Mouse (Mus musculus) fat pad, adult 2 months (tissue): Measurements from ENCODE around the gene Twnk.
"Not testable (repeated sequence)": the region's sequence is repeated elsewhere in the genome, so short reads cannot be mapped to it uniquely, and the experiment has no call there.

ENCODE experiments used
- DNase-seq: peaks from one replicate; pipeline ENCODE4 v3.0.0-alpha.2; 2011; ENCODE audit warnings: low read depth, low spot score; ENCODE audit errors: extremely low read depth

Twnk gene

GRCm38 (mm10) chr19:45023993-45024392 lies 18.5 kb downstream of the Twnk start:
- DNase-seq, result no peak

DNA sequence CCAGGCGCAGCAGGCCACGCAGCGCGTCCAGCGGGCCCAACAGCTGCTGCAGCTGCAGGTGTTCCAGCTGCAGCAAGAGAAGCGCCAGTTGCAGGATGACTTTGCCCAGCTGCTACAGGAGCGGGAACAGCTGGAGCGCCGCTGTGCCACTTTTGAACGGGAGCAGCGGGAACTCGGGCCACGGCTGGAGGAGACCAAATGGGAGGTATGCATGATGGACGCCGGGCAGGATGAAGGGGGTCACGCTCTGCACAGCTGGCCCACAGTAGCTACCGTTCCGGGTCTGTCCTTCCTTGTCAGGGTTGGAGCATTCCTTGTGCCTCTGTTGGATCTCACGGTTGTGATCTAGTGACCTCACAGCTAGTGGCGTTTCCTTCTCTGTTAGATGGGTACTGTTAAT lies 19.3 kb downstream of the Twnk start:
- DNase-seq, result no peak

DNA sequence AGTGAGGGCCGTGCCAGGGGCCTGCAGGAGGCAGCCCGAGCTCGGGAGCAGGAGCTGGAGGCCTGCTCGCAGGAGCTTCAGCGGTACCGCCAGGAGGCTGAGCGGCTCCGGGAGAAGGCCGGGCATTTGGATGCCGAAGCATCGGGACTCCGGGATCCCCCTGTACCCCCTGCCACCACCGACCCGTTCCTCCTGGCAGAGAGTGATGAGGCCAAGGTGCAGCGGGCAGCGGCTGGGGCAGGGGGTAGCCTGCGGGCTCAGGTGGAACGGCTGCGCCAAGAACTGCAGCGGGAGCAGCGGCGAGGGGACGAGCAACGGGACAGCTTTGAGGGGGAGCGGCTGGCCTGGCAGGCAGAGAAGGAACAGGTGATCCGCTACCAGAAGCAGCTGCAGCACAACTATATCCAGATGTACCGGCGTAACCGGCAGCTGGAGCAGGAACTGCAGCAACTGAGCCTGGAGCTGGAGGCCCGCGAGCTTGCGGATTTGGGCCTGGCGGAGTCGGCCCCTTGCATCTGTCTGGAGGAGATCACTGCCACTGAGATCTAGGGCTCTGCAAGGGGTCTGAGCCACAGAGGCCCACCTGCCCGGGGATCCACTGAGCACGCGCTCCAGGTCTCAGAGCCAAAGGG lies 20.6 kb downstream of the Twnk start:
- no peak for DNase-seq

DNA sequence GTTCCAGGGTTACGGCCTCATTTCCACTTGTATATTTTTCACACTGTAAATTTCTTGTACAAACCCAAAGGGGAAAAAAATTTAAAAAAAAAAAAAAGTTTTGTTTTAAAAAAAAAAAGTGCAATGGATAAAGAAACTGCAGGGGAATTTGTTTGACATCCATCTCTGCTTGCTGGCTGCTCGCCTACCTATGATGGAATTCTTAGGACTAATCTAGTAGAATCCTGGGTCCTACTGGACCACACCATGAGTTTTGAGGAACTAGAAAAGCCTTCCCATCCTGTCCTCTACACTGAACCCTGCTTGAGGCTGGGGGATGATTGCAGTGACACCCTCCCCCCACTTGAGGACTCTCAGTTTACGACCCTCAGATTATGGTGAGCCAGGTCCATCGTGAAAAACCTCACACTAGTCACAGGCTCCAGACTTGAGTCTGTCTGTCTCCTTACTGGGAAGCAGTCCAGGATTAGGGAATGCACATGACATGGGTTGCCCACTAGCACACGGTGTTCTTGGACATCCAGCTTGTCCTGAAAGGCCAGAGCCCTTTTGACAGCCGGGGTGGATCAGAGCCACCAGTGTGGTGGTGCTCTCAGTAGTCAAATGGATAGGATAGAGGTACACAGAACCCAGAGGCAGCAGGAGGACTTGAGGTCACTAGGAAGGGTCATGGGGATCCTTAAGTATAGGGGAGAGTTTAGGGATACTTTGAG lies 21.7 kb downstream of the Twnk start:
- DNase-seq, result no peak

DNA sequence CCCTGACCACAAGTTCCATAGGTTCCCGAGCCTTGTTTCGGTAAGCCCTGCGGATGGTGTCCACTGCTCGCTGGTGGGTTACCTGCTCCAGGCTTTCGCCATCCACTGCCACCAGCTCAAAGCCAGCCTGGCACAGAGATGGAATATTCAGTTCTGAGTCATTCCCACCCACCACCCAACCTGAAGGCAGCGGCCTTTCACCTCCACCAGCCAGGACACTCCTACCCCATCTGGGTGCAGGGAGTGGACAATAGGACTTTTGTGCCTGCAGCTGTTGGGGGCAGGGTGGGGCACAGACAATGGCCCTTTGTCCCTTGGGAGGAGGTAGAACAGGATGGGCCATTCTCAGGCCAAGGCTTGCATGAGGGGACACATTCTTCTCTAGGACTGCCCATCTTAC lies 22.4 kb downstream of the Twnk start:
- no peak for DNase-seq

- DNase-seq, result no peak
Measured at GRCm38 (mm10) chr19:45028746-45029145, 23.3 kb downstream of the Twnk start.

DNA sequence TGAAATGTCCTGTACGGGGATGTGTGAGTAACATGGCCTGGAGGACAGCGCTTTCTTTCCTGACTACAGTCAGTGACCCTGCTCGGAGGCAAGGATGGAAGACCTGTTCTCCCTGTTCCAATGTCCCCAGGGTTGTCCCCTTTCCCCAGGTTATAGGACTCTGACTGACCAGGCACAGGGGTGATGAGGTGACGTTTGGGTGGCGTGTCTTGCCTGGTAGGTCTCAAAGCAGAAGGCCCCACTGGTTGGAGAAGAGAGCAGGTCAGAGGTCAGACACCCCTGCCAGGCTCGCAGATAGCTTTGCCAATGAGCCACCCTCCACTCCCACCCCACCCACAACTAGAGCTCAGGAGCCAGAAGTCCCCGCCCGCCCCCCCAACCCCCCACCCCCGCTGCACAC lies 24.1 kb downstream of the Twnk start:
- DNase-seq, result no peak

GRCm38 (mm10) chr19:45030111-45030510 lies 24.6 kb downstream of the Twnk start:
- DNase-seq, result no peak

DNA sequence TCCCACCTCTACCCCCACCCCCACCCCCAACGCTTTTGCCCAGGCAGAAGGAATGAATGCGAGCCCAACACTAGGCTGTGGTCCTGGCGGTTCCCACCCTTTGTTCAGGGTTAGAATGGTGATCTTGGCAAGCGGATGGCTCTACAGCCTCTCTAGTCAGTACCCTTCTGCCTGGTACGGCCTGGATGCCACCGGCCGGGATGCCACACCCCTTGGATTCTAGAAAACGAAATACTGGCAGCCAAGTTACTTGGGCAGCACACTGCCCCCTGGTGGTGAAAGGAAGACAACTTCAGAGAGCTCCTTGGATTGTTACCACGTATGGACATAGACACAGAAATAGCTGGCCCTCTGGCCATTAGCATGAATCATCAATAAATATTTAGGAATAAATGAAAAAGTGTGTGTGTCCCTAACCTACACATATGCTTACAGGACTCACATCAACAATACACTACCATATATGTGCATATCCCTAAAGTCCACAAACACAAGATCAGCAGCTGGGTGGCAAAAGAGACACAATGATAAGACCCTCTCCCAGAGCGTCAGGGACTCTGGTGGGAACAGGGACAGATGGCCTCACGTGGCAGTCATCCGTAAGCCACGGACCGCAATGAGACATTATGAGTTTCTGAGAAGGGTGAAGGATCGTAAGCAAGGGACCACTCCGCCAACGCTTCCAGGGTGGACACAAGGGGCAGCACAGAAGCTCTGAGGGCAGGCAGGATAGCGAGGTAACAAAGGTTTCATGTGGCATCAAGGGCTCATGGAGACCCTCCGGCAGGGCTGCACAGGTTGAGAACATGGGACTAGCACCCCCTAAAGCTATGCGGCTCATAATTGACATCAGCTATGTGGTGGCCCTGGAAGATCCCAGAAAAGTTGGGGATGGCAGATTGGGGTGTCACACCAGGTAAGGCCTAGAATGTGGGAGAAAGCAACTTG lies 25.6 kb downstream of the Twnk start:
- no peak for DNase-seq

DNA sequence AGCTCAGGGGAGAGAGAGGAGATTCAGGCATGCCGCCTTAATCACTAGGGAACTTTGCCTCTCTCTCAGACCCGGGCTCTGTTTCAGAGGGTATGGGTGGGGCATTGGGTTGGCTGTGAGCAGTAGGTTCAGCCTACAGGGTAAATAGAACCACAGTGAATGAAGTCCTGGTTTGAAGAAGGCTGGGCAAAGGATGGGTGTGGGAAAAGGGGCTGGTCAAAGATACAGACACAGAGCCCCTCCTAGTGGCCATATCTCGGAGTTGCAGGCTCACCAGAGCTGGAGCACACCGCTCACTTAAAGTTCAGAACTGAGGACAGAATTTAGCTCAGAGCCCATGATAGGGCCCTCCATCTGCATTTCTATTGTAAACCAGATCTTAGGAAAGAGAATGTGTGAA lies 26.3 kb downstream of the Twnk start:
- DNase-seq, result no peak

DNA sequence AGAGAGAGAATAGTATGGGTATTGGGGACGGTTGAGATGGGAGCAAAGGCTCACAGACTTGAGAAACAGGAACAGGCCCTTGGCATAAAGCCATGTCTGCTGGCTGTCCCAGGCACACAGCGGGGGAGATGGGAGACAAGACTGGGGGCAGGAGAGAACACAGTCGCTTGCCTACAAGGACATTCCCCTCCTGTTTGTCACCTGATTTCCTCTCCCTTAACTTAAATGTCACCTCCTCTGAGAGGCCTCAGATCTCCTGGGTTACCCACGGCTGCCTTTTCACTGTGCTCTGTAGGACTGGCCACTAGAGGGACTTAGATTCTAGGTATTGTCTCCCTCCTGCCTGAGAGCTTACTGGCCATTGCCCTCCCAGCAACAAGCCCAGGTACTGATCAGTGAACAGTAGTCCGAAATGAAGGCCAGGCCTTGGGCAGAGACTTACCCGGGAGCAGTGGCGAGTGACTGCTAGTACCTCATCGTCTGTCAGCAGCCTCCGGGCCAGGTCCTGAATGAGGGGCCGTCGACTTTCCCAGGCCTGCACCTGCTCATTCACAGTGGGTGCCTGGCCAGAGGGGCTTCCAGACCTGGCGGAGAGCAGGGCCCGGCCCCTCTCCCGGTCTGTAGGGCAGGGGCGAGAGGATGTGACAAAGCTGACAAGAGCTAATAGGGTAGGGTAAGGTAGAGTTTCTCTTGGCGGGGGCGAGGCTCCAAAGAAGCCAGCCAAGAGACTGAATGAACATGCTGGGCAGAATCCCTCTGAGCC lies 27.3 kb downstream of the Twnk start:
- DNase-seq, result no peak

DNA sequence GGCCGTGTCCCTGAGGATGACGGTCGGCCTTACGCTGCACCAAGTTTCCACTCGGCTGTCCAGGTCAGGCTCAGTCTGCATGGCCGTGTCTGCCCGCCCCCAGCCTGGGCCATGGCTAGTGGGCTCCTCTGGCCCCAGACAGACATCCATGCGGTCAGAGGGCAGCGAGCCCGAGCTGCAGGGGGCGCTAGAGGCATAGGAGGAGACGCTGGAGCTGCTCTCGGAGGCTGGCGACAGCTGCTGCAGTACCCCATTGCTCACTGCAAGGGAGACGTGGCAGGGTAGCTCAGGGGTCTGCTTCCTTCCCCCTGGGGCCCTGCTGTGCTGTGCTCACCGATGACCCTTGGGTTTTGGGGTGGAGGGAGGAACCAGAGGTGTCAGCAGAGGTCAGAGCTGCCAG lies 31.4 kb downstream of the Twnk start:
- DNase-seq, result no peak

DNA sequence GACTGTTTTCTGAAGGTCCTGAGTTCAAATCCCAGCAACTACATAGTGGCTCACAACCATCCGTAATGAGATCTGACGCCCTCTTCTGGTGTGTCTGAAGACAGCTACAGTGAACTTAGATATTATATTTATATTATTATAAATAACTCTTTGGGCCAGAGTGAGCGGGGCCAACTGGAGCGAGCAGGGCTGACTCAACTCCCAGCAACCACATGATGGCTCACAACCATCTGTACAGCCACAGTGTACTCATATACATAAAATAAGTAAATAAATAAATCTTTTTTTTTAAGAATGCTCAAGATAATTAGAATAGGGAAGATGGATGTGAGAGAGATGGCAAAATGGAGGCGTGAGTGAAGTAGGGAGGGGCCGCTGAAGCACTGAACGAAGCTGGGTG lies 32.7 kb downstream of the Twnk start:
- DNase-seq, result not testable (repeated sequence)

DNA sequence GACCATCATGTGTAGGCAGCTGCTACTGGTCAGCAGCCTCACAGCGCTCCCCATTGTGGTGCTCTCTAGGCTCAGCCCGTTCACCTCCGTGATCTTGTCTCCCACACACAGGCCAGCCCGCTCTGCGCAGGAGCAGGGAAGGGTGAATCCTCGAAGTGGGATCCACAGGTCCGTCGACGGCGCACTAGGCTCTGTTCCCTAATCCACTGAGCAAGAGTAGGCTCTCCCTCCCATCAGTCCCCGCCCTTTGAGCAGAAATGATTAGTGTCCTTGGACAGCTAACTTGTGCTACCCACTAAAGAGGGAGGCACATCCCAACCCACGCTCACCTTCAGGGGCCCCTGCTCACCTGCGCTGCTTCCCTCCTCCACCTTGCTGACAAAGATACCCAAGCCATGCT lies 34.8 kb downstream of the Twnk start:
- DNase-seq, result no peak

- DNase-seq, result no peak
Measured at GRCm38 (mm10) chr19:45044389-45044927, 39.0 kb downstream of the Twnk start.

DNA sequence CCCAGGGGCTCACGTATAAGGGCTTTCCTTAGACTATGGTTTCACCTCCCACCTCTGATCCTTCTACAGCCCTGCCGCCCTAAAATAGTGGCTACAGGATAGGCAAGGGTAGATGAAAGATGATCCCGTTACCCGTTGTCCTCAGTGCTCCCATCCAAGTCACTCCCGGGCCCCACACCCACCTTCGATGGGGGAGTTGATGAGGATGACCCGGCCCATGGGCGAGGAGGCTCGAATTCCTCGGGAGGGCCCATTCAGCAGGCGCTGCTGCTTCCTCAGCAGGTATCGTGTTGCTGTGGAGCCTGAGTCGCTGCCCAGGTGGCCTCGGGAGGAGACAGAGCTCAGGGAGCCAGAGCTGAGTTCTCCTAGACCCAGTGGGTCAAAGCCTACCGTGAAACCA lies 39.8 kb downstream of the Twnk start:
- DNase-seq, result no peak

GRCm38 (mm10) chr19:45045651-45046050 lies 40.2 kb downstream of the Twnk start, which contains the start of gene Pdzd7:
Gene Pdzd7 (minus strand): TSS chr19:45045717.
- DNase-seq, result no peak

DNA sequence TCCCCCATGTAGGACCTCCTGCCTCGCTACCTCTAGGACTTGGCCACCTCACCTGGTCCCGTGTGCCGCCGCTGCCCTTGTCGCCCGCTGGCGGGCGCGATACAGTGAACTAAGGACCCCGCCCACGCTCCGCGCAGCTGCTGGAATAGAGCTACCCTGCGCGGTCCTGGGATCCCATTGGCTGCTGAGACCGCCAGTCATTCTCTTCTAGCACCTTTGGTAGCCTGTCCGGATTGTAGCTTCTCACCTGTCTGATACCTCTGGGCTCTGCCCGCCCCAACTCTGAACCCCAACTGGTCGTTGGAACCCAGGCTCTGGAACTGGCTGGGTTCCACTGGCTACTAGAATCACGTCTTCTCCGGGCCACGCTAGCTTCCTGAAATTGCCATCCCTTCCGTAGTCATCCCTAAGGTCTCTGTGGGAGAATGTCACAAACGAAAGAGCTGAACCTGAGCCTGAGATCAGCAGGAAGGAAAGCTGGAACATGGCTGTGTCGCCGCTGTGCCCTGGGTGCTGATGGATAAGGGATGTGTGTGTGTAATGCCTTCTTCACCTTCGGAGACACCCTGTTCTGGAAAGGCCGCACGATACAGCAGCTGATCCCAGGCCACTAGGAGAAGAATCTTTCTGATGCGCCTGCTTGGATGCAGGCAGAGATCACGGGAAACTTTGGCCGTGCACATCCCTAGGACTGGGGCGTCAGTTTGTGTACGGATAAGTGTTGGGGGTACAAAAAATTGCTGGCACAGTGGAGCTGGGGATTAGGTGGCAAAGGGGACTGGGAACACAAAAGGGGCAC lies 41.3 kb downstream of the Twnk start:
- DNase-seq, result no peak

- DNase-seq, result no peak
Measured at GRCm38 (mm10) chr19:45047417-45047934, 42.0 kb downstream of the Twnk start, which contains the start of gene Sfxn3. Gene Sfxn3 (plus strand): TSS chr19:45047503.
